Mouse (Mus musculus): ENCODE results near the gene Olfr38.

The Olfr38 gene

GRCm38 (mm10) chr6:42756104-42756503 is at the start of gene Olfr38:
Olfr38 (plus strand) TSS chr6:42756404.
- TF ChIP-seq GATA4 (IDR thresholded peaks at IDR 0.05; ENCODE audit: insufficient replicate concordance, low read length) = no peak

- TF ChIP-seq GATA4 (IDR thresholded peaks at IDR 0.05; ENCODE audit: insufficient replicate concordance, low read length) = no peak
These were observed 46.7 kb upstream of the Olfr38 start, which contains the start of gene Tcaf1 for GRCm38 (mm10) chr6:42709291-42710211. Tcaf1 (minus strand) TSS chr6:42710088.

- no peak for TF ChIP-seq GATA4 (IDR thresholded peaks at IDR 0.05; ENCODE audit: insufficient replicate concordance, low read length)
These were observed 41.5 kb upstream of the Olfr38 start for GRCm38 (mm10) chr6:42714668-42715067.

GRCm38 (mm10) chr6:42717973-42718372 is 38.2 kb upstream of the Olfr38 start:
- no peak for TF ChIP-seq GATA4 (IDR thresholded peaks at IDR 0.05; ENCODE audit: insufficient replicate concordance, low read length)

- no peak for TF ChIP-seq GATA4 (IDR thresholded peaks at IDR 0.05; ENCODE audit: insufficient replicate concordance, low read length)
These were observed 17.1 kb upstream of the Olfr38 start, which contains the start of gene Olfr453 for GRCm38 (mm10) chr6:42739071-42739470. Olfr453 (plus strand) TSS chr6:42739371.

GRCm38 (mm10) chr6:42742303-42742702 is 13.9 kb upstream of the Olfr38 start:
- TF ChIP-seq GATA4 (IDR thresholded peaks at IDR 0.05; ENCODE audit: insufficient replicate concordance, low read length) = no peak

- TF ChIP-seq GATA4 (IDR thresholded peaks at IDR 0.05; ENCODE audit: insufficient replicate concordance, low read length) = no peak
These were observed 8.4 kb upstream of the Olfr38 start for GRCm38 (mm10) chr6:42747846-42748245.

GRCm38 (mm10) chr6:42777066-42777465 is 20.9 kb downstream of the Olfr38 start:
- TF ChIP-seq GATA4 (IDR thresholded peaks at IDR 0.05; ENCODE audit: insufficient replicate concordance, low read length) = no peak

GRCm38 (mm10) chr6:42784793-42785192 is 28.6 kb downstream of the Olfr38 start, which contains the start of gene Olfr452:
Olfr452 (plus strand) TSS chr6:42785093.
- no peak for TF ChIP-seq GATA4 (IDR thresholded peaks at IDR 0.05; ENCODE audit: insufficient replicate concordance, low read length)

GRCm38 (mm10) chr6:42790247-42790948 is 34.2 kb downstream of the Olfr38 start:
- no peak for TF ChIP-seq GATA4 (IDR thresholded peaks at IDR 0.05; ENCODE audit: insufficient replicate concordance, low read length)

GRCm38 (mm10) chr6:42790949-42791556 is 34.8 kb downstream of the Olfr38 start:
- no peak for TF ChIP-seq GATA4 (IDR thresholded peaks at IDR 0.05; ENCODE audit: insufficient replicate concordance, low read length)

- no peak for TF ChIP-seq GATA4 (IDR thresholded peaks at IDR 0.05; ENCODE audit: insufficient replicate concordance, low read length)
These were observed 38.8 kb downstream of the Olfr38 start for GRCm38 (mm10) chr6:42794982-42795381.

- no peak for TF ChIP-seq GATA4 (IDR thresholded peaks at IDR 0.05; ENCODE audit: insufficient replicate concordance, low read length)
These were observed 55.4 kb downstream of the Olfr38 start, which contains the start of gene Olfr450 for GRCm38 (mm10) chr6:42811639-42812038. Olfr450 (plus strand) TSS chr6:42811939.
